Mouse (Mus musculus): ENCODE measurements at regions not wholly inside any gene's neighbourhood (a gene's known extent, or its start where the extent isn't known, plus 50 kb on each side); places are given as distances from the start of the nearest gene placed in this dataset.

GRCm38 (mm10) chrX:12888708-12889481, 127.0 kb upstream of the Med14 start:
- DNase-seq (ENCODE audit: low spot score) = no peak

- no peak for DNase-seq (ENCODE audit: low spot score)
These were observed 126.3 kb upstream of the Med14 start for GRCm38 (mm10) chrX:12888010-12888707.

- DNase-seq (ENCODE audit: low spot score) = no peak
These were observed 125.6 kb upstream of the Med14 start for GRCm38 (mm10) chrX:12887516-12887915.

GRCm38 (mm10) chrX:12886160-12887048, 124.5 kb upstream of the Med14 start:
- DNase-seq (ENCODE audit: low spot score) = no peak

GRCm38 (mm10) chrX:12879233-12879632, 117.4 kb upstream of the Med14 start:
- DNase-seq (ENCODE audit: low spot score) = no peak

- DNase-seq (ENCODE audit: low spot score) = no peak
These were observed 115.6 kb upstream of the Med14 start for GRCm38 (mm10) chrX:12877506-12877905.

GRCm38 (mm10) chrX:12873698-12874144, 111.8 kb upstream of the Med14 start:
- DNase-seq (ENCODE audit: low spot score) = peak; percentile 62

GRCm38 (mm10) chrX:12873230-12873629, 111.4 kb upstream of the Med14 start:
- no peak for DNase-seq (ENCODE audit: low spot score)

- DNase-seq (ENCODE audit: low spot score) = no peak
These were observed 105.1 kb upstream of the Med14 start for GRCm38 (mm10) chrX:12866885-12867498.

GRCm38 (mm10) chrX:12866176-12866575, 104.3 kb upstream of the Med14 start:
- no peak for DNase-seq (ENCODE audit: low spot score)

GRCm38 (mm10) chrX:12860168-12860567, 98.3 kb upstream of the Med14 start:
- DNase-seq (ENCODE audit: low spot score) = no peak

GRCm38 (mm10) chrX:12858757-12859156, 96.9 kb upstream of the Med14 start:
- DNase-seq (ENCODE audit: low spot score) = no peak

- peak; percentile 23 for DNase-seq (ENCODE audit: low spot score)
These were observed 96.2 kb upstream of the Med14 start for GRCm38 (mm10) chrX:12857881-12858755.

- no peak for DNase-seq (ENCODE audit: low spot score)
These were observed 93.6 kb upstream of the Med14 start for GRCm38 (mm10) chrX:12855425-12855824.

GRCm38 (mm10) chrX:12851684-12852083, 89.8 kb upstream of the Med14 start:
- no peak for DNase-seq (ENCODE audit: low spot score)

GRCm38 (mm10) chrX:12844431-12844830, 82.6 kb upstream of the Med14 start:
- no peak for DNase-seq (ENCODE audit: low spot score)

GRCm38 (mm10) chrX:12841021-12841325, 79.1 kb upstream of the Med14 start:
- DNase-seq (ENCODE audit: low spot score) = no peak

GRCm38 (mm10) chrX:12840160-12841020, 78.5 kb upstream of the Med14 start:
- peak; percentile 84 for DNase-seq (ENCODE audit: low spot score)

- no peak for DNase-seq (ENCODE audit: low spot score)
These were observed 77.7 kb upstream of the Med14 start for GRCm38 (mm10) chrX:12839406-12840159.
